Mouse (Mus musculus): ENCODE data around the gene Mipep. TPM values are rescaled to one million over a fixed set of nuclear protein-coding genes. Genes with fewer than 3 reads are reported as not detected.

The Mipep gene
- polyA plus RNA-seq, 1 experiment from 2014 or later: 26.3 TPM

GRCm38 (mm10) chr14:60799762-60800728, 15.7 kb downstream of the Mipep start:
- Histone ChIP-seq H3K36me3 (ENCODE audit: control insufficient read depth, insufficient read depth, low read length) (no peaks in the 10 kb centered on the region; the same call in 1 of the 2 replicates), H3K4me3 (ENCODE audit: low read depth, low read length) (no peak overlapping the region), H3K4me1 (replicated peaks; ENCODE audit: control insufficient read depth, insufficient read depth, low read length) (no peaks in the 10 kb centered on the region), H3K4me2 (ENCODE audit: low read depth, low read length, severe bottlenecking) (no peak overlapping the region), H3K27ac (ENCODE audit: low read depth, low read length) (no peak overlapping the region), H3K27me3 (ENCODE audit: control insufficient read depth, insufficient read depth, low read length) (no peaks in the 10 kb centered on the region), H3K9me3 (ENCODE audit: control insufficient read depth, low read length) (no peaks in the 10 kb centered on the region), H3K9ac (ENCODE audit: low read length) (no peak overlapping the region)
- ATAC-seq (replicated peaks; ENCODE audit: low FRiP score) (no peak), DNase-seq (ENCODE audit: low spot score) (peak; percentile 52)
- 55% methylated on average over 9 of the region's 9 CpGs for WGBS

GRCm38 (mm10) chr14:60802026-60802425, 17.7 kb downstream of the Mipep start:
- Histone ChIP-seq H3K9ac (ENCODE audit: low read length) (no peak overlapping the region), H3K27me3 (ENCODE audit: control insufficient read depth, insufficient read depth, low read length) (no peaks in the 10 kb centered on the region), H3K4me3 (ENCODE audit: low read depth, low read length) (no peak overlapping the region), H3K36me3 (ENCODE audit: control insufficient read depth, insufficient read depth, low read length) (no peaks in the 10 kb centered on the region; the same call in 1 of the 2 replicates), H3K9me3 (ENCODE audit: control insufficient read depth, low read length) (no peaks in the 10 kb centered on the region), H3K27ac (ENCODE audit: low read depth, low read length) (no peak overlapping the region), H3K4me2 (ENCODE audit: low read depth, low read length, severe bottlenecking) (no peak overlapping the region), H3K4me1 (replicated peaks; ENCODE audit: control insufficient read depth, insufficient read depth, low read length) (no peaks in the 10 kb centered on the region)
- WGBS: 97% methylated on average over 13 of the region's 13 CpGs
- DNase-seq (ENCODE audit: low spot score) (no peak), ATAC-seq (replicated peaks; ENCODE audit: low FRiP score) (no peak)

- Histone ChIP-seq H3K4me3 (ENCODE audit: low read depth, low read length) (no peak overlapping the region), H3K27ac (ENCODE audit: low read depth, low read length) (no peak overlapping the region), H3K4me2 (ENCODE audit: low read depth, low read length, severe bottlenecking) (no peak overlapping the region), H3K9me3 (ENCODE audit: control insufficient read depth, low read length) (no peaks in the 10 kb centered on the region), H3K27me3 (ENCODE audit: control insufficient read depth, insufficient read depth, low read length) (no peaks in the 10 kb centered on the region), H3K4me1 (replicated peaks; ENCODE audit: control insufficient read depth, insufficient read depth, low read length) (no peaks in the 10 kb centered on the region), H3K9ac (ENCODE audit: low read length) (no peak overlapping the region), H3K36me3 (ENCODE audit: control insufficient read depth, insufficient read depth, low read length) (no peaks in the 10 kb centered on the region; the same call in 1 of the 2 replicates)
- WGBS: 89% methylated on average over 9 of the region's 9 CpGs
- DNase-seq (ENCODE audit: low spot score) (no peak), ATAC-seq (replicated peaks; ENCODE audit: low FRiP score) (no peak)
Measured at GRCm38 (mm10) chr14:60804978-60805377, 20.6 kb downstream of the Mipep start.

- Histone ChIP-seq H3K27ac (ENCODE audit: low read depth, low read length) (no peak overlapping the region), H3K4me3 (ENCODE audit: low read depth, low read length) (no peak overlapping the region), H3K9me3 (ENCODE audit: control insufficient read depth, low read length) (no peaks in the 10 kb centered on the region), H3K27me3 (ENCODE audit: control insufficient read depth, insufficient read depth, low read length) (no peaks in the 10 kb centered on the region), H3K9ac (ENCODE audit: low read length) (no peak overlapping the region), H3K4me1 (replicated peaks; ENCODE audit: control insufficient read depth, insufficient read depth, low read length) (no peaks in the 10 kb centered on the region), H3K4me2 (ENCODE audit: low read depth, low read length, severe bottlenecking) (no peak overlapping the region), H3K36me3 (ENCODE audit: control insufficient read depth, insufficient read depth, low read length) (no peaks in the 10 kb centered on the region; the same call in 1 of the 2 replicates)
- WGBS: 82% methylated on average over 1 of the region's 1 CpGs
- ATAC-seq (replicated peaks; ENCODE audit: low FRiP score): no peak
- DNase-seq (ENCODE audit: low spot score): no peak
Measured at GRCm38 (mm10) chr14:60805871-60806270, 21.5 kb downstream of the Mipep start.

GRCm38 (mm10) chr14:60806891-60807344, 22.5 kb downstream of the Mipep start:
- Histone ChIP-seq H3K4me3 (ENCODE audit: low read depth, low read length) (no peak overlapping the region), H3K27ac (ENCODE audit: low read depth, low read length) (no peak overlapping the region), H3K4me1 (replicated peaks; ENCODE audit: control insufficient read depth, insufficient read depth, low read length) (no peaks in the 10 kb centered on the region), H3K4me2 (ENCODE audit: low read depth, low read length, severe bottlenecking) (no peak overlapping the region), H3K36me3 (ENCODE audit: control insufficient read depth, insufficient read depth, low read length) (no peaks in the 10 kb centered on the region; the same call in 1 of the 2 replicates), H3K27me3 (ENCODE audit: control insufficient read depth, insufficient read depth, low read length) (no peaks in the 10 kb centered on the region), H3K9ac (ENCODE audit: low read length) (no peak overlapping the region), H3K9me3 (ENCODE audit: control insufficient read depth, low read length) (no peaks in the 10 kb centered on the region)
- no peak for ATAC-seq (replicated peaks; ENCODE audit: low FRiP score)
- 74% methylated on average over 11 of the region's 11 CpGs for WGBS
- DNase-seq (ENCODE audit: low spot score): no peak

- H3K36me3 ChIP-seq (ENCODE audit: control insufficient read depth, insufficient read depth, low read length): no peaks in the 10 kb centered on the region; the same call in 1 of the 2 replicates
- H3K4me3 ChIP-seq (ENCODE audit: low read depth, low read length): no peak overlapping the region
- 91% methylated on average over 8 of the region's 8 CpGs for WGBS
- no peaks in the 10 kb centered on the region for H3K4me1 ChIP-seq (replicated peaks; ENCODE audit: control insufficient read depth, insufficient read depth, low read length)
- H3K4me2 ChIP-seq (ENCODE audit: low read depth, low read length, severe bottlenecking): no peak overlapping the region
- no peaks in the 10 kb centered on the region for H3K27me3 ChIP-seq (ENCODE audit: control insufficient read depth, insufficient read depth, low read length)
- H3K9me3 ChIP-seq (ENCODE audit: control insufficient read depth, low read length): no peaks in the 10 kb centered on the region
- H3K27ac ChIP-seq (ENCODE audit: low read depth, low read length): no peak overlapping the region
- DNase-seq (ENCODE audit: low spot score) (no peak), ATAC-seq (replicated peaks; ENCODE audit: low FRiP score) (no peak)
- no peak overlapping the region for H3K9ac ChIP-seq (ENCODE audit: low read length)
Measured at GRCm38 (mm10) chr14:60809881-60810280, 25.5 kb downstream of the Mipep start.

- Histone ChIP-seq H3K27ac (ENCODE audit: low read depth, low read length) (no peak overlapping the region), H3K4me3 (ENCODE audit: low read depth, low read length) (no peak overlapping the region), H3K27me3 (ENCODE audit: control insufficient read depth, insufficient read depth, low read length) (no peaks in the 10 kb centered on the region), H3K4me2 (ENCODE audit: low read depth, low read length, severe bottlenecking) (no peak overlapping the region), H3K36me3 (ENCODE audit: control insufficient read depth, insufficient read depth, low read length) (no peaks in the 10 kb centered on the region; the same call in 1 of the 2 replicates), H3K9ac (ENCODE audit: low read length) (no peak overlapping the region), H3K9me3 (ENCODE audit: control insufficient read depth, low read length) (no peaks in the 10 kb centered on the region), H3K4me1 (replicated peaks; ENCODE audit: control insufficient read depth, insufficient read depth, low read length) (no peaks in the 10 kb centered on the region)
- 83% methylated on average over 4 of the region's 4 CpGs for WGBS
- ATAC-seq (replicated peaks; ENCODE audit: low FRiP score) (no peak), DNase-seq (ENCODE audit: low spot score) (no peak)
Measured at GRCm38 (mm10) chr14:60811547-60811946, 27.2 kb downstream of the Mipep start.

- Histone ChIP-seq H3K27me3 (ENCODE audit: control insufficient read depth, insufficient read depth, low read length) (no peaks in the 10 kb centered on the region), H3K4me1 (replicated peaks; ENCODE audit: control insufficient read depth, insufficient read depth, low read length) (no peaks in the 10 kb centered on the region), H3K9ac (ENCODE audit: low read length) (no peak overlapping the region), H3K4me2 (ENCODE audit: low read depth, low read length, severe bottlenecking) (no peak overlapping the region), H3K9me3 (ENCODE audit: control insufficient read depth, low read length) (no peaks in the 10 kb centered on the region), H3K4me3 (ENCODE audit: low read depth, low read length) (no peak overlapping the region), H3K36me3 (ENCODE audit: control insufficient read depth, insufficient read depth, low read length) (no peaks in the 10 kb centered on the region; the same call in 1 of the 2 replicates), H3K27ac (ENCODE audit: low read depth, low read length) (no peak overlapping the region)
- DNase-seq (ENCODE audit: low spot score) (no peak), ATAC-seq (replicated peaks; ENCODE audit: low FRiP score) (no peak)
- 89% methylated on average over 5 of the region's 5 CpGs for WGBS
Measured at GRCm38 (mm10) chr14:60815098-60815497, 30.7 kb downstream of the Mipep start.
